Mouse (Mus musculus) intestine, embryonic 15.5 days (tissue): ENCODE data around the gene Majin. TPM values are rescaled to one million over a fixed set of nuclear protein-coding genes. Genes with fewer than 3 reads are reported as not detected.

Experiments used
- ATAC-seq: fragments of 200-750 bp; cut with Nextera tagmentation; 2 replicates; pipeline ENCODE4 v1.8.0; 2017; ENCODE audit warnings: moderate TSS enrichment, moderate library complexity
- H3K27ac ChIP-seq: fragments of 300-500 bp; sonication (generic); 2 replicates; pipeline ENCODE4 v1.5.1; 2015; ENCODE audit warnings: mild to moderate bottlenecking, inconsistent platforms
- H3K27me3 ChIP-seq: fragments of 300-500 bp; sonication (generic); replicated peaks from 2 replicates; pipeline ENCODE4 v1.6.1; 2015; ENCODE audit warnings: inconsistent platforms
- H3K36me3 ChIP-seq: fragments of 300-500 bp; sonication (generic); 2 replicates; pipeline ENCODE4 v1.6.1; 2015; ENCODE audit warnings: inconsistent platforms
- H3K4me1 ChIP-seq: fragments of 300-500 bp; sonication (generic); replicated peaks from 2 replicates; pipeline ENCODE4 v1.6.1; 2015; ENCODE audit warnings: inconsistent platforms
- H3K4me2 ChIP-seq: fragments of 300-500 bp; sonication (generic); replicated peaks from 2 replicates; pipeline ENCODE4 v1.6.1; 2015; ENCODE audit warnings: mild to moderate bottlenecking, inconsistent platforms
- H3K4me3 ChIP-seq: fragments of 300-500 bp; sonication (generic); replicated peaks from 2 replicates; pipeline ENCODE4 v1.5.1; 2015; ENCODE audit warnings: inconsistent platforms
- H3K9ac ChIP-seq: fragments of 300-500 bp; sonication (generic); 2 replicates; pipeline ENCODE4 v1.6.1; 2015; ENCODE audit warnings: inconsistent platforms
- H3K9me3 ChIP-seq: fragments of 300-500 bp; sonication (generic); 2 replicates; pipeline ENCODE4 v1.6.1; 2016; ENCODE audit warnings: inconsistent platforms
- WGBS: fragments of 180-500 bp; shearing (Covaris S2); methylation state at CpG from one replicate; pipeline ENCODE4 v1.1.7; 2015; 5-methylcytosine and 5-hydroxymethylcytosine counted together
- polyA plus RNA-seq: library from polyadenylated mRNA; unstranded; fragments of >200 nt; fragmentation: Nextera tagmentation; extraction: Ambion mirVana; gene quantifications from 2 replicates; pipeline ENCODE4 v1.2.1, GENCODE M21; 2015

Majin gene
- polyA plus RNA-seq, 1 experiment from 2014 or later, result not detected

DNA sequence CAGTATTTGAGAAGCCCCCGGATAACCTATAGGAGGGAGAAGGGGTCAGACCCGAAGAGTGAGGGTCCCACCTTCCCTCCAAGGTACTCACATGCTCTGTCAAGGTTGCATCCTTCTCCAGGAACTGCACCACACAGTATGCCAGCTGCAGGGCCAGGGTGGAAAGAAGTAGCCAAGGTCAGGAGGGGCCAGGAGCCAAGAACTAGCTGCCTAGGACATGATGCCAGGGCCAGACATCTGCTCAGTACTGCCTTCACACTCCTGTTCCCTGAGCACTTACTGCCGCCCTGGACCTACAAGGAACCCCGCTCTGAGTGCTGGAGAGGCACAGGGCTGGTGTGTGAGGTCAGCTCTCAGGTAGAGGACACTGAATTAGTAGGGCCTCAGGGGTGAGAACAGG lies 46.2 kb downstream of the Majin start:
- Histone ChIP-seq H3K4me3 (no peak overlapping the region), H3K27me3 (no peaks in the 10 kb centered on the region), H3K9me3 (no peaks in the 10 kb centered on the region), H3K4me1 (peaks cover 16% of the 10 kb centered on the region), H3K4me2 (no peak overlapping the region), H3K36me3 (0 out of 2 replicates have a peak, but pooled peaks cover 12% of the 10 kb centered on the region), H3K9ac (no peak overlapping the region), H3K27ac (no peak overlapping the region)
- no peak for ATAC-seq
- 89% methylated on average over 4 of the region's 4 CpGs for WGBS

DNA sequence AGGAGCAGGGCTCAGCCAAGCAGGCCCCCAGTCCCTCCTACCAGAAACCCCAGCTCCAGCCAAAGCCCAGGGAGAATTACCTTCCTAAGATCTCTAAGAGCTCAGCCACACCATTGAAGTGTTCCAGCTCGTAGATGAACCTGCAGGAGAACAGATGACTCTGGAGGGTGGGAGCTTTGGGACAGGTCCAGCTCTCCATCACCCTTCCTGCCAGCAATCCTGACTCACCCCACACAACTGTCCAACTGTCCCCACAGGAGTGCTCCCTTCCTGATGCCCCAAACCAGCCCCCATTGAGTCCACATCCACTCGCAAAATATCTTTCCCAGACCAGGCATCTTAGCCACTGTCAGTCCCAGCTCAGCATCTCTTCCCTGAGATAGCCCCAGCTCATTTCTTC lies 46.8 kb downstream of the Majin start:
- Histone ChIP-seq H3K36me3 (0 out of 2 replicates have a peak, but pooled peaks cover 12% of the 10 kb centered on the region), H3K4me3 (no peak overlapping the region), H3K9ac (no peak overlapping the region), H3K27ac (no peak overlapping the region), H3K4me1 (peaks cover 16% of the 10 kb centered on the region), H3K9me3 (no peaks in the 10 kb centered on the region), H3K27me3 (no peaks in the 10 kb centered on the region), H3K4me2 (no peak overlapping the region)
- WGBS, result 81% methylated on average over 2 of the region's 2 CpGs
- ATAC-seq, result no peak

DNA sequence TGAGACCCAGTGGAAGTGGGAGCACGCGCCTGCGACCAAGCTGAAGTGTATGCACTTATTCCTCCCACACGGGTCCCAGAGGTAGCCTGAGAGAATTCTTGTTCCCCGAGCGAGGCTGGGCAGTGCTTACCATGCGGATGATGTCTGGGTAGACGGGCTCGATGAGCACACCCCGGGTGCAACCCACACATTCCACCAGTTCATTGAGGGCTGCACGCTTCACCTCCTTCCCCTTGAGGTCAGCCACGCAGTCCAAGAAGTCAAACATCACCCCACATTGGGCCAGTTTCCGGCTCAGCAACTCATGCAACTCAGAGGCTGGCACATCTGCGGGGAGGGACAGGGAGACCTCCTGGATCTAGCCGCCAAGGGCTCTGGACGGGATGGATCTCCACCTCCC lies 49.5 kb downstream of the Majin start:
- Histone ChIP-seq H3K9me3 (no peaks in the 10 kb centered on the region), H3K4me1 (peaks cover 19% of the 10 kb centered on the region), H3K9ac (no peak overlapping the region), H3K4me2 (no peak overlapping the region), H3K27ac (no peak overlapping the region), H3K4me3 (no peak overlapping the region), H3K36me3 (0 out of 2 replicates have a peak, but pooled peaks cover 12% of the 10 kb centered on the region), H3K27me3 (no peaks in the 10 kb centered on the region)
- 91% methylated on average over 16 of the region's 16 CpGs for WGBS
- no peak for ATAC-seq

DNA sequence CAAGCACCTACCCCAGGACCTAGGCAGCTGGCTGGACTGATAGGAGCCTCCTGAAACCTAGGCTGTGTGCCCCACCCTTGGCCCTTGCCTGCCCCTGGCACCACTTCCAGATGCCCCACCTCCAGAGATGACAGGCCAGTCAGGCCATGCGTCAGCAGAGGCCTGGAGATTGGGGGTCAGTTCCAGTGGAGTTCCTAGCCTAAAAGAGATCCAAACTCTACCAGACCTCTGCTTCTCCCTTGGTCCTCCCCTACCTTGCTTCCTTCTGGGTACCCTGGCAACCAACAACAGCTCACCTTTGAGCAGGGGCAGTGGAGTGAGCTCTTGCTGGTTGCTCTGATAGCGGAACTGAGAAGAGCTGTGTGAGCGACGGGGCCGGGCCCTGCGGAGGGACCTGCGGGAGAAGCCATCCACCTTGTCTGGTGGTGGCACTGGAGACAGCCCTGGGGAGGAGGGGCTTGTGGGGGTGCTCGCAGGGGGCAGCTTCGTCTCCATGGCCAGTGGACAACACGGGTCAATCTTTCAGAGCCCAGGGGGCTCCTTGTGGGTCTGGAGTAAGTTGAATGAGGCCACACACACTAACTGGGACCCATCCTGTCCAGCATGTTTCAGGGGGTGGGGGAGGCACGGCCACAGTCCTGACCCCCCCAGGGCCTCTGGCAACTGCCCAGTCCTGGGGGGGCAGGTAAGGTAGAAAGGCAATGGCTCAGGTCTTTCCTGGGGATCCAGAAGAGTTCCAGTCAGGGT lies 50.3 kb downstream of the Majin start:
- Histone ChIP-seq H3K27ac (no peak overlapping the region), H3K9me3 (no peaks in the 10 kb centered on the region), H3K4me1 (peaks cover 19% of the 10 kb centered on the region), H3K4me2 (peak overlapping the region; percentile 85), H3K9ac (peak overlapping the region; percentile 78), H3K4me3 (peak overlapping the region; percentile 76), H3K36me3 (0 out of 2 replicates have a peak, but pooled peaks cover 12% of the 10 kb centered on the region), H3K27me3 (no peaks in the 10 kb centered on the region)
- ATAC-seq, result no peak
- 60% methylated on average over 11 of the region's 11 CpGs for WGBS

DNA sequence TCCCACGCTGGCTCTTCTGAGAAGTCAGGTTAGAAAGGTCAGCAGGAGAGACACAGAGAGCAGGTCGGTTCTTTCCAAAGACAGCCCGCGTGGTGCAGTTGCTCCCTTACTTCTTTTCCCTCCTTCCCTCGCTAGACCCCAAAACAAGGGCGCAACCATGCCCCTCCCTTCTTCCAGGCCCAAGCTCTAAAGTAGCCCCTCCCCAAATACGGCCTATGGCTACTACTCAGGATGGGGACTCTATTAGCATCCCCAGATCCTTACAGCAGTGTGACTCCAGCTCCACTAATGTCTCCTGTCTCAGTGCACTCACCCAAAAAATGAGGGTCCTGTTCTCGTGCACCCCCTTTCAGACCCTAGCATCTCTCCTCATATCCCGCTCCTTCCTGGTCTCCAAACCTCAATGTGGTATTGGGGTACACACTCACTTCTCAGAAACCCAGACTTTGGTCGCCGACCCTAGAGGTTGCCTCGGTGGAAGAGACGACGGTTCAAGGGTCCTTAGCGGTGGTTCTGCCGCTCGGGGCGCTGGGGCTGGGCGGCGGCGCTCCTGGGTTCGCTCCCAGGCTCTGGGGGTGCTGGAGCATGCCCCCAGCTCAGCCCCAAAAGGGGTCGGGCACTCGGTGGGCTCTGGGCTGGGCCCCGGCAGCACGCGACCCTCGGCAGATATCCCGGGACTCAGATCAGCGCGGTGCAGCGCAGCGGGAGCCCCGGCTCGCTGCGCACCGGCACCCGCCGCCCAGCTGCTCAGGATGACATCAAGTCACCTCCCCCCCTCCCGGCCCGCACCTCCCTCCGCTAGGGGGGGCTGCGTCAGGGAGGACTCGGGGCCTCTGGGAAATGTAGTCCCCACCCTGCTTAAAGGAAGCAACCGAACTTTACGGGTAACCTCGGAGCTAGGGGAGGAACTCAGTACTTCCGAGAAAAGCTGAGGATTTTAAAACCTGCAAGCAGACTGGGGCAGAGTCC lies 51.2 kb downstream of the Majin start, which contains the start of gene Ppp2r5b:
TSS of gene Ppp2r5b (minus strand) at position 789 of the 969 bp plus-strand sequence.
- Histone ChIP-seq H3K4me1 (peaks cover 26% of the 10 kb centered on the region), H3K4me2 (peak within 1 kb of the TSS; percentile 85), H3K4me3 (peak within 1 kb of the TSS; percentile 76), H3K36me3 (0 out of 2 replicates have a peak, but pooled peaks cover 7% of the 10 kb centered on the region), H3K9ac (peak within 1 kb of the TSS; percentile 78), H3K9me3 (no peaks in the 10 kb centered on the region), H3K27ac (peak within 1 kb of the TSS; percentile 98), H3K27me3 (no peaks in the 10 kb centered on the region)
- ATAC-seq, result peak; percentile 96
- WGBS, result 3% methylated on average over 48 of the region's 48 CpGs

DNA sequence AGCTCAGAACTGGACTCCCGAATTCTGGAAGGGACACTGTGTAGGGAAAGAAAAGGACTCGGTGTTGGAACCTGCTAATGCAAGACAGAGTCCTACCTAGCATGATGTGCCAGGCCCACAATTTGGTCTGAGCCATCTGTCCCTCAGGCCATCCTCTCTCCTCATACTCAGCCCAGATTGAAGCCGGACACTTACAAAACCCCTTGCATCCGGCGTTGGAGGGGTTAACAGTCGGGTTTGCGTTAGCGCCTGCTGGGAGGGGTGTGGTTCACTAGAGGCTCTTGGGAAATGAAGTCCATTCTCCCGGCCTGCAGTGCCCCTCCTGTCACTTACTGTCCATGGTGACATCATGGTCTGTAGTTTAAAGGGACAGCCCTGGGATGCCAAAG lies 51.9 kb downstream of the Majin start:
- Histone ChIP-seq H3K27ac (peak overlapping the region; percentile 98), H3K9ac (peak overlapping the region; percentile 78), H3K9me3 (no peaks in the 10 kb centered on the region), H3K4me2 (peak overlapping the region; percentile 85), H3K36me3 (0 out of 2 replicates have a peak, but pooled peaks cover 2% of the 10 kb centered on the region), H3K4me3 (peak overlapping the region; percentile 76), H3K4me1 (peaks cover 26% of the 10 kb centered on the region), H3K27me3 (no peaks in the 10 kb centered on the region)
- 2% methylated on average over 9 of the region's 9 CpGs for WGBS
- ATAC-seq, result peak; percentile 92

DNA sequence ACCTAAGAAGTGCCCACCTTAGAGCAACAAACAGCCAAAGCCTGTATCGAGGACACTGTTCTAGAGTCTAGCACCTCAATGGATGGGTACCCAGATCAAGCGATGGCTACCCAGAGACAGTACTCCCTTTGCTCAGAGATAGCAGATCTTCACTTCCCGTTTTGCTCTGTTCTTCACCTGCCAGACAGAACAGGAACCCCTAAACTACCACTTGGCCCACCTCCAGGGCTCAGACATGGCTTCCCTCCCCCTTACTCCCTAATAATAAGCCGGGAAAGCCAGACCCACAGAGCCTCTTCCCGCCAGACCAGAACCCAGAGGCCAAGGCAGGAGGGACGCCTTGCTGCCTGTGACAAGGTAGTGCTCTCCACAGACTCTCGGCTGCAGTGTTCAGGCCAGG lies 52.7 kb downstream of the Majin start:
- H3K27ac ChIP-seq, result 0 out of 2 replicates have a peak overlapping the region, but pooled peaks have one; percentile 98
- no peak overlapping the region for H3K4me2 ChIP-seq
- ATAC-seq, result no peak
- no peaks in the 10 kb centered on the region for H3K27me3 ChIP-seq
- WGBS, result 67% methylated on average over 7 of the region's 7 CpGs
- no peaks in the 10 kb centered on the region for H3K9me3 ChIP-seq
- H3K4me1 ChIP-seq, result peaks cover 26% of the 10 kb centered on the region
- no peak overlapping the region for H3K9ac ChIP-seq
- H3K4me3 ChIP-seq, result no peak overlapping the region
- 0 out of 2 replicates have a peak, but pooled peaks cover 2% of the 10 kb centered on the region for H3K36me3 ChIP-seq

DNA sequence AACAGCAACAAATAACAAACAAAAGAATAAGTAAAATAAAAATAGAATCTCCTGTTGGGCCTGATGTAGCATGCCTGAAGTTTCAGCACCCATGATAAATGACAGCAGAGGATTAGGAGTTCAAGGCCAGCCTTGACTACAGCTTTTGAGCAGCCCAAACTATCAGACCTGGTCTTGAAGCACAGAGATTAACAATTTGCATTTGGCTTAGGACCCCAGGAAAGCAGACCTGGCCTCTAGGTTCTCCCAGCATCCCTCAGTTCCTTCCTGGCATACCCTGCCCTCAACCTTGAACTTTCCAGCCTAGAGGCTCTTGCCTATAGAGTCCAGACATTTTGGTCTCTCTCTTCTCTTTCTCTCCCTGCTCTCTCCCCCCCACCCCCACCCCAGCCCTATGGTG lies 54.6 kb downstream of the Majin start:
- no peaks in the 10 kb centered on the region for H3K36me3 ChIP-seq
- no peak overlapping the region for H3K4me2 ChIP-seq
- H3K4me1 ChIP-seq, result peaks cover 39% of the 10 kb centered on the region
- ATAC-seq, result no peak
- no peak overlapping the region for H3K4me3 ChIP-seq
- no peak overlapping the region for H3K27ac ChIP-seq
- no peaks in the 10 kb centered on the region for H3K27me3 ChIP-seq
- H3K9ac ChIP-seq, result no peak overlapping the region
- H3K9me3 ChIP-seq, result no peaks in the 10 kb centered on the region

DNA sequence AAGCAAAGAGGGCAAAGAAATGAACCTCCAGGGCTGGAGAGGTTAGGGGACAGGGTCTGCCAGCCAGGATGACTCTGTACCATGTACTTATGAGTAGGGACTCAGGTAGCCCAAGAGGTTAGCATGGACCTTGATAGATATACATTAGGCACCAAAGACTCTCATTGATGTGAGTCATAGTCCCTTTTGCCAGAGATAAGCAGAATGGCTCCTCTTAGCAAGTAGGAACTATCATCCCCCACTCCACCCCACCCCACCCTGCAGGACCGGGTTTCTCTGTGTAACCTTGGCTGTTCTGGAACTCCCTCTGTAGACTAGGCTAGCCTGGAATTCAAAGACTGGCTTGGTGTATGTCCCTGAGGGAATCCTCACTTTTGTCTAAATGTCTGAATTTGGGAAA lies 55.9 kb downstream of the Majin start:
- no peak overlapping the region for H3K4me2 ChIP-seq
- no peaks in the 10 kb centered on the region for H3K27me3 ChIP-seq
- H3K4me1 ChIP-seq, result peaks cover 31% of the 10 kb centered on the region
- no peak for ATAC-seq
- H3K9ac ChIP-seq, result no peak overlapping the region
- 0 out of 2 replicates have a peak, but pooled peaks cover 4% of the 10 kb centered on the region for H3K36me3 ChIP-seq
- H3K4me3 ChIP-seq, result no peak overlapping the region
- no peaks in the 10 kb centered on the region for H3K9me3 ChIP-seq
- no peak overlapping the region; the same call in 1 of the 2 replicates for H3K27ac ChIP-seq
- WGBS, result 38% methylated on average over 1 of the region's 1 CpGs

DNA sequence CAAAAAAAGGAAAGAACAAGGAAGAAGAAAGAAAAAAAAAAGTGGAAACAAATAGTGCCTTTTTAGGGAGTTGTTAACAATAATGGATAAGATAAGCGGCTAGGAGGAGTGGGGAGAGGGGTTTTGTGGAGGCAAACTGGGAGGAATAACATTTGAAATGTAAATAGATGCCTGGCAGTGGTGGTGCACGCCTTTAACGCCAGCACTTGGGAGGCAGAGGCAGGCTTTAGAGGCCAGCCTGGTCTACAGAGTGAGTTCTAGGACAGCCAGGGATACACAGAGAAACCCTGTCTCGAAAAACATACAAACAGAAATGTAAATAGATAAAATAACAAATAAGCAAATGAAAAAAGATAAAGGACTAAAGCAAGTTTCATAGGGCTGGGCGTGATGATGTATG lies 56.5 kb downstream of the Majin start:
- ATAC-seq, result no peak
- H3K4me3 ChIP-seq, result no peak overlapping the region
- WGBS, result 28% methylated on average over 5 of the region's 5 CpGs

DNA sequence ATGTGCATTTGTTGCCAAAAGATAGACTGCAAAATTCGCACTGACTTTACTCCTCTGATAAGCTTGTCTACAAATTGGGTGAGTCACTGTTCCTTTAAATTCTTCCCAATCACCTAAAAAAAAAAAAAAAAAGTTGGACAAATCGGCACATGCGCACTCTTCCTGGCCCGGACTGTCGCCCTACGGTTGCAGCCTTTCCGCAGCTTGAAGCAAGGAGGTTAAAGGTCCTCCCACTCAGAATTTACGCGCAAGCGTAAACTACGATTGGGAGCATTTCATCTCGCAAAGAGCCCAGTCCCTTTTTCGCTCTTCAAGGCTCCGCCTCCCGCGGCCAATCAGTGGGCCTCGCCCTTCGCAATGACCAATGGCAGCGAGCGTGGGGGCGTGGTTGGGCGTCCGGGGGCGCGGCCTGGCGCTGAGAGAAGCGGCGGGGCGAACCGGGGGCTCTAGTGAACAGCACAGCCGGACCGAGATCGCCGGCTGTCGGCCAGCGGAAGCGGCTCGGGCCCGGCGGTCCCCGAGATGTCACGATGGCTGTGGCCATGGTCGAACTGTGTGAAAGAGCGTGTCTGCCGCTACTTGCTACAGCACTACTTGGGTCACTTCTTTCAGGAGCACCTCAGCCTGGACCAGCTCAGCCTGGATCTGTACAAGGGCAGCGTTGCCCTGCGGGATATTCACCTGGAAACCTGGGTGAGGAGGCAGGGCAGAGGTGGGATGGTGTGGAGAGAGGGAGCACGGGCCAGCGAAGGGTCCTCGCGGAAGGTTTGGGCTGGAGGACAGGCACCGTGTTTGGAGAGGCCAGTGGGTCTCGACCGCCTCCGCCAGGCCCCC lies 57.3 kb downstream of the Majin start, which contains the start of gene Atg2a:
TSS of gene Atg2a (plus strand) at position 395 of the 834 bp plus-strand sequence.
- under 1% methylated on average over 55 of the region's 55 CpGs for WGBS
- Histone ChIP-seq H3K27me3 (no peaks in the 10 kb centered on the region), H3K4me1 (peaks cover 25% of the 10 kb centered on the region), H3K36me3 (peaks cover 14% of the 10 kb centered on the region), H3K27ac (peak within 1 kb of the TSS; percentile 81), H3K9me3 (no peaks in the 10 kb centered on the region), H3K9ac (peak within 1 kb of the TSS; percentile 92), H3K4me2 (peak within 1 kb of the TSS; percentile 91), H3K4me3 (peak within 1 kb of the TSS; percentile 74)
- peak; percentile 95 for ATAC-seq

More for the DNA sequence above, 56.5 kb downstream of the Majin start:
- Histone ChIP-seq H3K27me3 (no peaks in the 10 kb centered on the region), H3K4me2 (peak overlapping the region; percentile 36; the same call in 1 of the 2 replicates), H3K4me1 (peaks cover 28% of the 10 kb centered on the region), H3K9me3 (no peaks in the 10 kb centered on the region), H3K36me3 (peaks cover 7% of the 10 kb centered on the region), H3K27ac (0 out of 2 replicates have a peak overlapping the region, but pooled peaks have one; percentile 36), H3K9ac (no peak overlapping the region)
